Mouse (Mus musculus): Measurements from ENCODE around the gene Greb1.

The Greb1 gene

DNA sequence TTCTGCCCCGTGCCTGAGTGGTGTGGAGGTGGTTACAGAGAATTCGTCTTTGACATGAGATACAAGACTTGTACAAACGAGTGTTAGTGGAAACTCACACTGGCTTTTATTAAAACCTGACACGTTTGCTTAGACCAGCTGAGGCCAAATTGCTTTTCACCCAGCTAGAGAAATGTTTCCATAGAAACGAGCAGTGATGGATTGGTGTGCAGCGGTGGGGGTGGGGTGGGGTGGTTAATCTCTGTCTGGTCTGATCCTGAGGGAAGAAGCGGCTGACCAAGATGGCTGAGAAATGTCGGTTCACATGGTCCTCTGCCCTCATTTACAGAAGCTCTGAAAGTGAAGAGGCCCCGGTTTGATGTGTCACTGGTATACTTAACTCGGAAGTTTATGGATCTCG is 17.8 kb upstream of the Greb1 start:
- POLR2A ChIA-PET: interaction anchor here in 2 of 4 experiments (0.5 to 0.7 kb wide), 4 partner anchors 9 to 241 kb away, joined by 3 to 5 read pairs (median 4); no protein-coding TSS in a partner anchor
- CTCF ChIA-PET: interaction anchor here in 2 of 4 experiments (0.5 to 0.7 kb wide), 3 partner anchors 101 to 248 kb away, joined by 3 to 5 read pairs (median 3); partner anchors contain the start of gene 2410004P03Rik (in 1 of the 2)

DNA sequence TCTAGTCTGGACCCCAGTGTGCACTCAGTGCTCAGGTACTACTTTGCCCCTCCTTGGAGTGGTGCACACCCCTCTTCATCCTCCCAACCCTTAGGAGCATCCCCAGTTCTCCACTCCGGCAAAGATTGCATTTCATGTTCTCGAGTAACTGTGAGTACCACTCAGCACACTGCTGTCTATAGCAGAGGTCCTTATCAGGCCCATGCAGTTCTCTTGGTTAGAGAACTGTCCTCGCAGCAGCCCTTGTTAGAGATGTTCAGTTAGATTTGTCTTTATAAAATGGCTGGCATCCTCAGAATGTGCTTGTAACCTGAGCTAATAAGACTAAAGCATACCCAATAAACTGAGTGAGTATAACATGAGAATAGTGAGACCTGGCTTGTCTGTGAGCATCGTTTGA is 16.5 kb upstream of the Greb1 start:
- POLR2A ChIA-PET: interaction anchor here in 1 of 4 experiments (0.6 to 1.4 kb wide), 2 partner anchors 81 to 151 kb away, joined by 3 to 4 read pairs; no protein-coding TSS in a partner anchor

GRCm38 (mm10) chr12:16811477-16811876 is 10.8 kb upstream of the Greb1 start:
- ChIA-PET POLR2A (interaction anchor here in 2 of 4 experiments (0.9 to 1.4 kb wide), 3 partner anchors 39 to 84 kb away, joined by 3 to 6 read pairs (median 3); no protein-coding TSS in a partner anchor), CTCF (interaction anchor here in 1 of 4 experiments (0.7 kb wide), 1 partner anchor 100 kb away, joined by 3 read pairs; no protein-coding TSS in a partner anchor)

More for the DNA sequence above, 16.5 kb upstream of the Greb1 start:
- CTCF ChIA-PET: no interaction called here

- ChIA-PET POLR2A (interaction anchor here in 3 of 4 experiments (0.7 to 1.4 kb wide), 5 partner anchors 40 to 189 kb away, joined by 3 to 6 read pairs (median 3); partner anchors contain the start of gene Pqlc3 (in 1 of the 3)), CTCF (interaction anchor here in 1 of 4 experiments (0.7 kb wide), 1 partner anchor 99 kb away, joined by 3 read pairs; no protein-coding TSS in a partner anchor)
Measured at GRCm38 (mm10) chr12:16810525-16811431, 10.1 kb upstream of the Greb1 start, which contains the start of gene E2f6. Gene E2f6 (plus strand): TSS chr12:16810963.

GRCm38 (mm10) chr12:16808045-16808444 is 7.4 kb upstream of the Greb1 start:
- ChIA-PET CTCF (interaction anchor here (0.5 to 2.6 kb wide), 24 partner anchors 33 to 506 kb away, joined by 3 to 20 read pairs (median 4); partner anchors contain the start of gene 2410004P03Rik (in 4 of the 4)), POLR2A (interaction anchor here in 2 of 4 experiments (0.9 to 1.6 kb wide), 5 partner anchors 15 to 203 kb away, joined by 3 to 4 read pairs (median 3); partner anchors contain the start of gene 2410004P03Rik (in 1 of the 2))

- ChIA-PET POLR2A (interaction anchor here in 1 of 4 experiments (0.6 kb wide), 1 partner anchor 33 kb away, joined by 3 read pairs; no protein-coding TSS in a partner anchor), CTCF (interaction anchor here in 2 of 4 experiments (0.6 to 1.1 kb wide), 3 partner anchors 86 to 129 kb away, joined by 4 to 5 read pairs (median 4); no protein-coding TSS in a partner anchor)
Measured at GRCm38 (mm10) chr12:16805511-16805910, 4.8 kb upstream of the Greb1 start.

DNA sequence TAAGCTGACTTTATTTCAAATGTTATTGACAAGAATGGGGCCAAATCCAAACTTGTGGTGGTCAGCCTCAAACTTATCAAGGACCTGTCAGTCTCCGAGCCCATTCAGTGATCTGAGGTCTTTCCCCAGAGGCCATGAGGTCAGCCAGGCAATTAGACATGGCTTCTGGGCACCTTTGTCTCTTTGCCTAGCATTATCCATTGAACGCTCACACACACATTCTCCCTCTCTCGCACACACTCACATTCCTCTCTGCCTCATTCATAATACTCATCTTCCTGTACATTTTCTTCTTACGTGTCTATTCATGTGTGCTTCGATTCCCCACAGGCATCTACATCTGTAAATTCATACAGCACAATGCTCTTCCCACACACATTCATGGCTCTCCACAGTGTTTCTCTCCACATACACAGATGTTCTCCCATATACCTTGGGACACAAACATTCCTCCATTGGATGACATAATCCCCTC is 3.3 kb upstream of the Greb1 start:
- CTCF ChIA-PET: no interaction called here

GRCm38 (mm10) chr12:16803237-16803955 is 2.7 kb upstream of the Greb1 start:
- POLR2A ChIA-PET: interaction anchor here in 2 of 4 experiments (0.6 to 0.7 kb wide), 2 partner anchors 18 to 164 kb away, joined by 3 to 5 read pairs; no protein-coding TSS in a partner anchor
- CTCF ChIA-PET: no interaction called here

More for the DNA sequence above, 3.3 kb upstream of the Greb1 start:
- POLR2A ChIA-PET: no interaction called here

GRCm38 (mm10) chr12:16800959-16801315 is 251 bp upstream of the Greb1 start:
- ChIA-PET CTCF (interaction anchor here in 1 of 4 experiments (0.6 kb wide), 2 partner anchors 80 to 439 kb away, joined by 3 read pairs; no protein-coding TSS in a partner anchor), POLR2A (interaction anchor here in 1 of 4 experiments (0.6 kb wide), 1 partner anchor 202 kb away, joined by 3 read pairs; no protein-coding TSS in a partner anchor)

- POLR2A ChIA-PET: no interaction called here
- CTCF ChIA-PET: no interaction called here
Measured at GRCm38 (mm10) chr12:16799928-16800258, 793 bp downstream of the Greb1 start.

GRCm38 (mm10) chr12:16798894-16799293 is 1.8 kb downstream of the Greb1 start:
- ChIA-PET POLR2A (no interaction called here), CTCF (interaction anchor here in 1 of 4 experiments (1.0 kb wide), 1 partner anchor 80 kb away, joined by 3 read pairs; no protein-coding TSS in a partner anchor)

GRCm38 (mm10) chr12:16795781-16796180 is 4.9 kb downstream of the Greb1 start:
- CTCF ChIA-PET: interaction anchor here in 2 of 4 experiments (0.6 to 2.6 kb wide), 2 partner anchors 72 to 77 kb away, joined by 3 to 7 read pairs; no protein-coding TSS in a partner anchor
- POLR2A ChIA-PET: no interaction called here

- CTCF ChIA-PET: interaction anchor here in 1 of 4 experiments (1.3 kb wide), 1 partner anchor 39 kb away, joined by 3 read pairs; no protein-coding TSS in a partner anchor
- POLR2A ChIA-PET: interaction anchor here in 1 of 4 experiments (0.6 to 0.8 kb wide), 2 partner anchors 15 to 52 kb away, joined by 3 read pairs; no protein-coding TSS in a partner anchor
Measured at GRCm38 (mm10) chr12:16793371-16793770, 7.3 kb downstream of the Greb1 start.

DNA sequence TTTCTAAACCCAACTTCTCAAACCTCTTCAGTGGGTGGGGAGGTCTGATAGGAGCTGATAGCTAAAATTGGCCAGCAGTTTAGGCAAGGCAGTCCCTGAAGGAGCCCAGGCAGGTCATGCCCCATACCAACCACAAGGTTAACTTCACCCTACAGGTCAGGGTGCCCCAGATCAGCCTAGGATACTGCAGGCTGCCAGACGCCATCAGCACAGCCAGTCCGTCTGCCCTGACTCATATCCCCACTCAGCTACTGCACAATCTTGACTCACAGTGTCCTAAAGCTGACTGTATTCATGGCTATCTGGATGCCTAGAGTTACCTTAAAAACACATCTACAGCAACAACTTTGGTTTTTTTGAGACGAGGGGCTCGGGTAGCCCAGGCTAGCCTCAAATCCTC is 10.2 kb downstream of the Greb1 start:
- CTCF ChIA-PET: interaction anchor here in 2 of 4 experiments (0.5 to 1.2 kb wide), 4 partner anchors 36 to 517 kb away, joined by 3 to 4 read pairs (median 3); no protein-coding TSS in a partner anchor
- POLR2A ChIA-PET: no interaction called here

DNA sequence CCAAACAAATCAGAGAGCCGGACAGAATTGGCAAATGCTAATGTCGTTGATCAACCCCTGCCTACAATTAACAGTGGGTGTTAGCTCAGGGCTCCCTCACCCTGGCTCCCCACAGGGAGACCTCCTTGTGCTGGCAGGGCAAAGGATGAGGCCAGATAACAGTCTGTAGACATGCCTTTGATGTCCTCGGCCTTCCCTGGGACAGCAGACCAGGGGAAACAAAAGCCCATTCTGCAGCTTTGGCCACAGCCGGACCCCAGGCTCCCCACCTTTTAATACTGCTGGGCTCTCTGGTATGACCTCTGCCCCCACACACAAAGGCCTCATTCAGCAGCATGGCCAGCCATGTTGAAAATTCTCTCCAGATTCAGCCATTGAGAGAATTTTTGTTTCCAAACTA is 10.9 kb downstream of the Greb1 start:
- CTCF ChIA-PET: interaction anchor here in 1 of 4 experiments (1.2 kb wide), 1 partner anchor 36 kb away, joined by 3 read pairs; no protein-coding TSS in a partner anchor

DNA sequence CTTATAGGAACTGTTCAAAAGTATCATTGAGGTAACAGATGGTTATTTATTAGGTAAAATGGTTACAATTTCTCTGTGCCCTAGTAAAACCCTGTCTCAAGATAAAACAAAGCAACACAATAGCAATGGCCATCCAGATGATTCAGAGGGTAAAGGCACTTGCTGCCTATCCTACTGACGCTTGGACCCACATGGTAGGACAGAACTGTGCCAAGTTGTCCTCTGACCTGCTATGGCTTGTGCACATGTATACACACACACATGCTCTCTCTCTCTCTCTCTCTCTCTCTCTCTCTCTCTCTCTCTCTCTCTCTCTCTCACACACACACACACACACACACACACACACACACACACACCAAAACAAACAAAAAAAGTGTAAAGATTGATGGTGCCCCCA is 11.5 kb downstream of the Greb1 start:
- ChIA-PET POLR2A (no interaction called here), CTCF (interaction anchor here in 1 of 4 experiments (1.2 kb wide), 1 partner anchor 35 kb away, joined by 3 read pairs; no protein-coding TSS in a partner anchor)

More for the DNA sequence above, 10.9 kb downstream of the Greb1 start:
- POLR2A ChIA-PET: interaction anchor here in 2 of 4 experiments (0.6 kb wide), 2 partner anchors 89 to 342 kb away, joined by 3 read pairs; no protein-coding TSS in a partner anchor

DNA sequence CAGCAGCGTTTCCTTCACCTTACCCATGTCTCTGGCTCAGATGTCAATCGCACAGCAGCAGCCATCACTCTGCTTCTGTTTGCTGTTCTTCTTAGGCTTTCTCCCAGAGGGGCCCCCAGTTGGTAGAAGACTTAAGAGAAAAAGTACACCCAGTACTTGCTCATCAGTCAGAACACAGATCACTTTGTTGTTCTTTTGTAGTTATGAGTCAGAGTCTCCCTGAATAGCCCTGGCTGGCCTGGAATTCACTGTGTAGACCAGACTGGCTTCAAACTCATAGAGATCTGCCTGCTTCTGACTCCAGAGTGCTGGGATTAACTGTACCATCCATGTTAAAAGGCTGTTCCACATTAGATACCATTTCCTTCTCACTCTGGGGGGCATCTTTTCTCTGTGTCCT is 12.1 kb downstream of the Greb1 start:
- CTCF ChIA-PET: no interaction called here
- POLR2A ChIA-PET: no interaction called here

Data from embryonic stem cell, embryonic (primary cell).